Mouse (Mus musculus): ENCODE measurements around the gene Sh3gl3. TPM values are rescaled to one million over a fixed set of nuclear protein-coding genes. Genes with fewer than 3 reads are reported as not detected.
A peak's percentile ranks its signal among the peaks of the same experiment; 100 is the strongest.

Sh3gl3 gene
- polyA plus RNA-seq, 1 experiment from 2014 or later, result 0.09 TPM

GRCm38 (mm10) chr7:82176192-82176591 is 2.6 kb downstream of the Sh3gl3 start:
- Histone ChIP-seq H3K4me1 (ENCODE audit: insufficient read depth) (peaks cover 2% of the 10 kb centered on the region; the same call in 1 of the 2 replicates), H3K27ac (ENCODE audit: low read depth) (no peak overlapping the region), H3K27me3 (ENCODE audit: insufficient read depth, low read length) (peaks cover 23% of the 10 kb centered on the region), H3K4me2 (ENCODE audit: low read depth, low read length) (no peak overlapping the region), H3K36me3 (replicated peaks; ENCODE audit: insufficient read depth, low read length) (no peaks in the 10 kb centered on the region), H3K4me3 (ENCODE audit: low read depth, low read length) (no peak overlapping the region), H3K9ac (replicated peaks) (no peak overlapping the region), H3K9me3 (ENCODE audit: low read length) (no peaks in the 10 kb centered on the region)
- 0 out of 2 replicates have a peak, but pooled peaks have one; percentile 2 for TF ChIP-seq CTCF (IDR thresholded peaks at IDR 0.05; ENCODE audit: low read depth)
- no peak for TF ChIP-seq EP300 (IDR thresholded peaks at IDR 0.05; ENCODE audit: low read depth)
- ATAC-seq, result no peak
- no peak for DNase-seq
- WGBS (ENCODE audit: insufficient replicate concordance), result 66% methylated on average over 3 of the region's 3 CpGs

GRCm38 (mm10) chr7:82177336-82177735 is 3.7 kb downstream of the Sh3gl3 start:
- no peak overlapping the region for H3K9ac ChIP-seq (replicated peaks)
- no peaks in the 10 kb centered on the region for H3K9me3 ChIP-seq (ENCODE audit: low read length)
- WGBS (ENCODE audit: insufficient replicate concordance), result 88% methylated on average over 5 of the region's 5 CpGs
- peaks cover 2% of the 10 kb centered on the region; the same call in 1 of the 2 replicates for H3K4me1 ChIP-seq (ENCODE audit: insufficient read depth)
- no peak overlapping the region for H3K4me3 ChIP-seq (ENCODE audit: low read depth, low read length)
- TF ChIP-seq CTCF (IDR thresholded peaks at IDR 0.05; ENCODE audit: low read depth), result no peak
- TF ChIP-seq EP300 (IDR thresholded peaks at IDR 0.05; ENCODE audit: low read depth), result no peak
- ATAC-seq (no peak), DNase-seq (peak; percentile 6)
- H3K36me3 ChIP-seq (replicated peaks; ENCODE audit: insufficient read depth, low read length), result no peaks in the 10 kb centered on the region
- H3K4me2 ChIP-seq (ENCODE audit: low read depth, low read length), result no peak overlapping the region
- no peak overlapping the region for H3K27ac ChIP-seq (ENCODE audit: low read depth)
- peaks cover 23% of the 10 kb centered on the region for H3K27me3 ChIP-seq (ENCODE audit: insufficient read depth, low read length)

- H3K27ac ChIP-seq (ENCODE audit: low read depth), result no peak overlapping the region
- no peak for TF ChIP-seq CTCF (IDR thresholded peaks at IDR 0.05; ENCODE audit: low read depth)
- TF ChIP-seq EP300 (IDR thresholded peaks at IDR 0.05; ENCODE audit: low read depth), result no peak
- H3K27me3 ChIP-seq (ENCODE audit: insufficient read depth, low read length), result peaks cover 6% of the 10 kb centered on the region; the same call in 1 of the 2 replicates
- H3K4me3 ChIP-seq (ENCODE audit: low read depth, low read length), result no peak overlapping the region
- no peak for ATAC-seq
- no peak overlapping the region for H3K4me2 ChIP-seq (ENCODE audit: low read depth, low read length)
- no peaks in the 10 kb centered on the region for H3K9me3 ChIP-seq (ENCODE audit: low read length)
- 82% methylated on average over 5 of the region's 5 CpGs for WGBS (ENCODE audit: insufficient replicate concordance)
- no peaks in the 10 kb centered on the region for H3K36me3 ChIP-seq (replicated peaks; ENCODE audit: insufficient read depth, low read length)
- DNase-seq, result no peak
- H3K9ac ChIP-seq (replicated peaks), result no peak overlapping the region
- H3K4me1 ChIP-seq (ENCODE audit: insufficient read depth), result no peaks in the 10 kb centered on the region
Measured at GRCm38 (mm10) chr7:82180919-82181318, 7.3 kb downstream of the Sh3gl3 start.

GRCm38 (mm10) chr7:82182781-82183180 is 9.1 kb downstream of the Sh3gl3 start:
- no peak overlapping the region for H3K4me3 ChIP-seq (ENCODE audit: low read depth, low read length)
- DNase-seq (no peak), ATAC-seq (no peak)
- 35% methylated on average over 2 of the region's 2 CpGs for WGBS (ENCODE audit: insufficient replicate concordance)
- H3K4me1 ChIP-seq (ENCODE audit: insufficient read depth), result no peaks in the 10 kb centered on the region
- no peak overlapping the region for H3K27ac ChIP-seq (ENCODE audit: low read depth)
- H3K9ac ChIP-seq (replicated peaks), result no peak overlapping the region
- no peaks in the 10 kb centered on the region for H3K9me3 ChIP-seq (ENCODE audit: low read length)
- TF ChIP-seq CTCF (IDR thresholded peaks at IDR 0.05; ENCODE audit: low read depth) (no peak), EP300 (IDR thresholded peaks at IDR 0.05; ENCODE audit: low read depth) (no peak)
- H3K36me3 ChIP-seq (replicated peaks; ENCODE audit: insufficient read depth, low read length), result no peaks in the 10 kb centered on the region
- H3K27me3 ChIP-seq (ENCODE audit: insufficient read depth, low read length), result no peaks in the 10 kb centered on the region
- H3K4me2 ChIP-seq (ENCODE audit: low read depth, low read length), result no peak overlapping the region

GRCm38 (mm10) chr7:82191604-82192003 is 18.0 kb downstream of the Sh3gl3 start:
- DNase-seq (no peak), ATAC-seq (no peak)
- no peaks in the 10 kb centered on the region for H3K27me3 ChIP-seq (ENCODE audit: insufficient read depth, low read length)
- TF ChIP-seq CTCF (IDR thresholded peaks at IDR 0.05; ENCODE audit: low read depth) (no peak), EP300 (IDR thresholded peaks at IDR 0.05; ENCODE audit: low read depth) (no peak)
- H3K9me3 ChIP-seq (ENCODE audit: low read length), result no peaks in the 10 kb centered on the region
- no peak overlapping the region for H3K4me2 ChIP-seq (ENCODE audit: low read depth, low read length)
- 81% methylated on average over 11 of the region's 11 CpGs for WGBS (ENCODE audit: insufficient replicate concordance)
- no peak overlapping the region for H3K4me3 ChIP-seq (ENCODE audit: low read depth, low read length)
- H3K4me1 ChIP-seq (ENCODE audit: insufficient read depth), result no peaks in the 10 kb centered on the region
- H3K9ac ChIP-seq (replicated peaks), result no peak overlapping the region
- no peaks in the 10 kb centered on the region for H3K36me3 ChIP-seq (replicated peaks; ENCODE audit: insufficient read depth, low read length)
- no peak overlapping the region for H3K27ac ChIP-seq (ENCODE audit: low read depth)

- TF ChIP-seq CTCF (IDR thresholded peaks at IDR 0.05; ENCODE audit: low read depth) (no peak), EP300 (IDR thresholded peaks at IDR 0.05; ENCODE audit: low read depth) (no peak)
- DNase-seq, result no peak
- no peak for ATAC-seq
- 57% methylated on average over 4 of the region's 4 CpGs for WGBS (ENCODE audit: insufficient replicate concordance)
- no peak overlapping the region for H3K9ac ChIP-seq (replicated peaks)
- no peaks in the 10 kb centered on the region for H3K27me3 ChIP-seq (ENCODE audit: insufficient read depth, low read length)
- H3K36me3 ChIP-seq (replicated peaks; ENCODE audit: insufficient read depth, low read length), result no peaks in the 10 kb centered on the region
- no peak overlapping the region for H3K27ac ChIP-seq (ENCODE audit: low read depth)
- no peaks in the 10 kb centered on the region for H3K9me3 ChIP-seq (ENCODE audit: low read length)
- H3K4me2 ChIP-seq (ENCODE audit: low read depth, low read length), result no peak overlapping the region
- no peaks in the 10 kb centered on the region for H3K4me1 ChIP-seq (ENCODE audit: insufficient read depth)
- no peak overlapping the region for H3K4me3 ChIP-seq (ENCODE audit: low read depth, low read length)
Measured at GRCm38 (mm10) chr7:82192512-82192911, 18.9 kb downstream of the Sh3gl3 start.

GRCm38 (mm10) chr7:82203111-82203510 is 29.5 kb downstream of the Sh3gl3 start:
- WGBS (ENCODE audit: insufficient replicate concordance), result 77% methylated on average over 7 of the region's 7 CpGs
- Histone ChIP-seq H3K4me1 (ENCODE audit: insufficient read depth) (no peaks in the 10 kb centered on the region), H3K27ac (ENCODE audit: low read depth) (no peak overlapping the region), H3K4me3 (ENCODE audit: low read depth, low read length) (no peak overlapping the region), H3K36me3 (replicated peaks; ENCODE audit: insufficient read depth, low read length) (no peaks in the 10 kb centered on the region), H3K4me2 (ENCODE audit: low read depth, low read length) (no peak overlapping the region), H3K9ac (replicated peaks) (no peak overlapping the region), H3K27me3 (ENCODE audit: insufficient read depth, low read length) (no peaks in the 10 kb centered on the region), H3K9me3 (ENCODE audit: low read length) (no peaks in the 10 kb centered on the region)
- no peak for TF ChIP-seq CTCF (IDR thresholded peaks at IDR 0.05; ENCODE audit: low read depth)
- TF ChIP-seq EP300 (IDR thresholded peaks at IDR 0.05; ENCODE audit: low read depth), result no peak
- ATAC-seq (no peak), DNase-seq (no peak)
